Mouse (Mus musculus): ENCODE results near the gene Gm13279. TPM values are rescaled to one million over a fixed set of nuclear protein-coding genes. Genes with fewer than 3 reads are reported as not detected.
"Not testable (repeated sequence)": the region's sequence is repeated elsewhere in the genome, so short reads cannot be mapped to it uniquely, and the experiment has no call there.

The Gm13279 gene
- polyA plus RNA-seq, 1 experiment from 2014 or later: not detected

DNA sequence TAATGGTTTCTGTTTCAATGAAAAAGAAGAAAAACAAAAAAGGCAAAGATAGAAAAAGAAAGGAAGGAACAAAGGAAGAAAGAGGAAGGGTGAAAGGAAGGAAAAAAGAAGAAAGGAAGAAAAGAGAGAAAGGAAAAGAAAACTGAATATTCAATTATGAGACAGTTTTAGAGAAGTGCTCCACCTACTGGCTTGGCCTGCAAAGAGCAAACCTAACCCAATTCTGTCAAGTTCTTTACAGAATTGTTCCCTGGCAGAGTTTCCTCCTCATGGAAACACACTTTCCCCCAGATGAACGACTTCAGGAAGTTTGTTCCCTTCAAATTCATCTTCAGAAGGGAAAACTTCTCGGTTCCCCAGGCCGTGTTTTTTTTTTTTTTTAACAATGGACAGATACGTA lies 25.8 kb downstream of the Gm13279 start:
- 21% methylated on average over 4 of the region's 4 CpGs for WGBS (ENCODE audit: insufficient replicate concordance)
- Histone ChIP-seq H3K27ac (ENCODE audit: low read length) (no peak overlapping the region), H3K4me1 (ENCODE audit: control insufficient read depth, low read depth, low read length) (no peaks in the 10 kb centered on the region), H3K9me3 (replicated peaks; ENCODE audit: control insufficient read depth, low read length) (no peaks in the 10 kb centered on the region), H3K9ac (ENCODE audit: low read depth, low read length) (no peak overlapping the region), H3K36me3 (ENCODE audit: control insufficient read depth, insufficient read depth) (no peaks in the 10 kb centered on the region), H3K4me2 (ENCODE audit: low read depth, low read length) (no peak overlapping the region), H3K27me3 (ENCODE audit: control insufficient read depth, insufficient read depth, low read depth, low read length) (no peaks in the 10 kb centered on the region), H3K4me3 (ENCODE audit: low read depth, low read length) (no peak overlapping the region)
- ATAC-seq (ENCODE audit: low read depth): no peak

DNA sequence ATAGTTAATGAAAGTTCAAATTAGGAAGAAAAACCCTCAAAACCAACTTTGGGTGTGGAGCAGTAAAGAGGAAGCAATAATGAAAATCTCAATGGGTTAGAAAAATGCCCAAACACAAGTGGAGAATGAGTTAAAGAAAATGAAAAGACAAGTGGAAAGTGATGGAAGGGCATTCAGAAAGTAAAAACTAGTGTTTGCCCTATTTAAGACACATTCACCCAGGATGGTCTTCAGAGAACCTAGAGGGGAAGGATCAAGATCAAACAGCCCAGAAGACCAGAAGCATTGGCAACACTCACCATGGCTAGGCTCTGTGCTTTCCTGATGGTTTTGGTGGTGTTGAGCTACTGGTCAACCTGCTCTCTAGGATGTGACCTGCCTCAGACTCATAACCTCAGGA lies 29.9 kb downstream of the Gm13279 start, which contains the start of gene Ifna6:
TSS of gene Ifna6 (plus strand) at position 301 of the 400 bp plus-strand sequence.
- H3K4me3 ChIP-seq (ENCODE audit: low read depth, low read length); H3K9ac ChIP-seq (ENCODE audit: low read depth, low read length); H3K4me2 ChIP-seq (ENCODE audit: low read depth, low read length); H3K4me1 ChIP-seq (ENCODE audit: control insufficient read depth, low read depth, low read length); H3K27me3 ChIP-seq (ENCODE audit: control insufficient read depth, insufficient read depth, low read depth, low read length); H3K27ac ChIP-seq (ENCODE audit: low read length); H3K36me3 ChIP-seq (ENCODE audit: control insufficient read depth, insufficient read depth); ATAC-seq (ENCODE audit: low read depth); H3K9me3 ChIP-seq (replicated peaks; ENCODE audit: control insufficient read depth, low read length): not testable (repeated sequence)

DNA sequence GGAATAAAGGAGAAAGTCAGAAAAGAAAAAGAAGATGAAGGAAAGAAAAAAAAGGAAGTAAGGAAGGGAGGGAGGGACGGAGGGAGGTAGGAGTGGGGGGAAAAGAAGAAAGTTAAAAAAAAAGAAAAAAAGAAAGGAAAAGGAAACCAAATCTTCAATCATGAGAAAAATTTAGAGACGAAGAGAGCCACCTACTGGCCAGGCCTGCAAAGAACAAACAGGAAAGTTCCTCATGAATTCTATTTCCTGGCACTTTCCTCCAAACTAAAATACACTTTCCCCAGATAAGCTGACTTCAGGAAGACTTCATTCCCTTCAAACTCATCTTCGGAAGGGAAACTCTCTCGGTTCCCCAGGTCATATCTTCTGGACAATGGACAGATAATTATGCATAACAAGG lies 33.3 kb downstream of the Gm13279 start:
- ATAC-seq (ENCODE audit: low read depth): no peak
- WGBS (ENCODE audit: insufficient replicate concordance): 10% methylated on average over 4 of the region's 4 CpGs
- Histone ChIP-seq H3K4me1 (ENCODE audit: control insufficient read depth, low read depth, low read length) (no peaks in the 10 kb centered on the region), H3K27ac (ENCODE audit: low read length) (no peak overlapping the region), H3K4me2 (ENCODE audit: low read depth, low read length) (no peak overlapping the region), H3K4me3 (ENCODE audit: low read depth, low read length) (no peak overlapping the region), H3K36me3 (ENCODE audit: control insufficient read depth, insufficient read depth) (no peaks in the 10 kb centered on the region), H3K27me3 (ENCODE audit: control insufficient read depth, insufficient read depth, low read depth, low read length) (no peaks in the 10 kb centered on the region), H3K9ac (ENCODE audit: low read depth, low read length) (no peak overlapping the region), H3K9me3 (replicated peaks; ENCODE audit: control insufficient read depth, low read length) (no peaks in the 10 kb centered on the region)

DNA sequence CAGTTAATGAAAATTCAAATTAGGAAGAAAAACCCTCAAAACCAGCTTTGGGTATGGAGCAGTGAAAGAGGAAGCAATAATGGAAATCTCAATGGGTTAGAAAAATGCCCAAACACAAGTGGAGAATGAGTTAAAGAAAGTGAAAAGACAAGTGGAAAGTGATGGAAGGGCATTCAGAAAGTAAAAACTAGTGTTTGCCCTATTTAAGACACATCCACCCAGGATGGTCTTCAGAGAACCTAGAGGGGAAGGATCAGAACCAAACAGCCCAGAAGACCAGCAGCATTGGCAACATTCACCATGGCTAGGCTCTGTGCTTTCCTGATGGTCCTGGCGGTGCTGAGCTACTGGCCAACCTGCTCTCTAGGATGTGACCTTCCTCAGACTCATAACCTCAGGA lies 38.0 kb downstream of the Gm13279 start, which contains the start of gene Ifna5:
TSS of gene Ifna5 (plus strand) at position 301 of the 400 bp plus-strand sequence.
- not testable (repeated sequence) for H3K4me1 ChIP-seq (ENCODE audit: control insufficient read depth, low read depth, low read length); H3K27ac ChIP-seq (ENCODE audit: low read length); H3K9me3 ChIP-seq (replicated peaks; ENCODE audit: control insufficient read depth, low read length); H3K4me2 ChIP-seq (ENCODE audit: low read depth, low read length); H3K27me3 ChIP-seq (ENCODE audit: control insufficient read depth, insufficient read depth, low read depth, low read length); H3K4me3 ChIP-seq (ENCODE audit: low read depth, low read length); H3K36me3 ChIP-seq (ENCODE audit: control insufficient read depth, insufficient read depth); ATAC-seq (ENCODE audit: low read depth); H3K9ac ChIP-seq (ENCODE audit: low read depth, low read length)
- WGBS (ENCODE audit: insufficient replicate concordance): 27% methylated on average over 1 of the region's 1 CpGs

DNA sequence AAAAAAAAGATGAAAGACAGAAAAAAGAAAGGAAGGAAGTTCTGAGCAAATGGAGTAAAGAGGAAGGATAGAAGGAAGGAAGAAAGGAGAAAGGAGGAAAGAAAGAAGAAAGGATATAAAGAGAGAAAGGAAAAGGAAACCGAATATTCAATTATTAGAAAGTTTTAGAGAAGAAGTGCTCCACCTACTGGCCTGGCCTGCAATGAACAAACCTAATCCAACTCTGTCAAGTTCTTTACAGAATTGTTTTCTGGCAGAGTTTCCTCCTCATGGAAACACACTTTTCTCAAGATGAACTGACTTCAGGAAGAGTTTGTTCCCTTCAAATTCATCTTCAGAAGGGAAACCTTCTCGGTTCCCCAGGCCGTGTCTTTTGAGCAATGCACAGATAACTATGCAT lies 41.6 kb downstream of the Gm13279 start:
- H3K9me3 ChIP-seq (replicated peaks; ENCODE audit: control insufficient read depth, low read length): no peaks in the 10 kb centered on the region
- ATAC-seq (ENCODE audit: low read depth): no peak
- H3K4me2 ChIP-seq (ENCODE audit: low read depth, low read length): no peak overlapping the region
- H3K9ac ChIP-seq (ENCODE audit: low read depth, low read length): no peak overlapping the region
- no peak overlapping the region for H3K27ac ChIP-seq (ENCODE audit: low read length)
- H3K4me1 ChIP-seq (ENCODE audit: control insufficient read depth, low read depth, low read length): no peaks in the 10 kb centered on the region
- H3K27me3 ChIP-seq (ENCODE audit: control insufficient read depth, insufficient read depth, low read depth, low read length): no peaks in the 10 kb centered on the region
- H3K4me3 ChIP-seq (ENCODE audit: low read depth, low read length): no peak overlapping the region
- 38% methylated on average over 3 of the region's 3 CpGs for WGBS (ENCODE audit: insufficient replicate concordance)
- no peaks in the 10 kb centered on the region for H3K36me3 ChIP-seq (ENCODE audit: control insufficient read depth, insufficient read depth)

DNA sequence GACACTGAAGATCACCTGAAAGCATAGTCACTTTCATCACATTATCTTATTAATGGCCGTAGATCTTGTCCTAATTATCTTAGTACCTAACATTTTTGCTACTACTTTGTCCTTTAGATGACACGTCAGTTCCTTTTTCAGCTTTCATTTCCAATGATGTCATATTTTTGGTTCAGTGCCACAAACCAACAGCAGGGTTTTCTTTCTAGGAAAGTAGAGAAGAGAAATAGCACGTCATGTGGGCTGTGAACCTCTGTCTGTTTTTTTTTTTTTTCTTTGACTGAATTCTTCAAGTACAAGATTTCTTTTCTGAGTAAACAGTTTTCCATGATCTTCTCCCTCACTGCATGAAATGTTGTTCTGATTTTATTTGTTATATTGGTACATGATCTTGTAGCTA lies 42.9 kb downstream of the Gm13279 start:
- H3K27ac ChIP-seq (ENCODE audit: low read length): no peak overlapping the region
- no peak overlapping the region for H3K9ac ChIP-seq (ENCODE audit: low read depth, low read length)
- H3K27me3 ChIP-seq (ENCODE audit: control insufficient read depth, insufficient read depth, low read depth, low read length): no peaks in the 10 kb centered on the region
- H3K9me3 ChIP-seq (replicated peaks; ENCODE audit: control insufficient read depth, low read length): no peaks in the 10 kb centered on the region
- no peaks in the 10 kb centered on the region for H3K4me1 ChIP-seq (ENCODE audit: control insufficient read depth, low read depth, low read length)
- ATAC-seq (ENCODE audit: low read depth): no peak
- no peaks in the 10 kb centered on the region for H3K36me3 ChIP-seq (ENCODE audit: control insufficient read depth, insufficient read depth)
- H3K4me3 ChIP-seq (ENCODE audit: low read depth, low read length): no peak overlapping the region
- H3K4me2 ChIP-seq (ENCODE audit: low read depth, low read length): no peak overlapping the region
- WGBS (ENCODE audit: insufficient replicate concordance): 41% methylated on average over 3 of the region's 3 CpGs

DNA sequence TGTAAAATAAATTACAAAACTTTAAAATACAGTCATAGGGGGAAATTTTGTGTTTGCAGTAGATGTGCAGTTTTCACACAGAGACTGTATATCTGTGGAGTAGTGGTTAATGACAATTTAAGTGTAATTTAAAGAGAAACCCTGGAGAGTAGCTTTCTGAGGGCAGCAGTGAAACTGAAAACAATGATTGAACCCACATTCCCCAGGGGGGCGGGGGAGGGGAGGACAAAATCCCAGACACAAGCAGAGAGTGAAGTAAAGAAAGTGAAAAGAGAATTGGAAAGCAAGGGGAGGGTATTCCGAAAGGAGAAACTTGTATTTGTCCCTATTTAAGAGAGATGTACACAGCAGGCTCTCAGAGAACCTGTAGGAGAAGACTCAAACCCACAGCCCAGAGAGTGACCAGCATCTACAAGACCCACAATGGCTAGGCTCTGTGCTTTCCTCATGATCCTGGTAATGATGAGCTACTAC lies 44.3 kb downstream of the Gm13279 start, which contains the start of gene Ifna4:
TSS of gene Ifna4 (plus strand) at position 424 of the 474 bp plus-strand sequence.
- Histone ChIP-seq H3K4me2 (ENCODE audit: low read depth, low read length) (no peak within 1 kb of the TSS), H3K27ac (ENCODE audit: low read length) (no peak within 1 kb of the TSS), H3K4me1 (ENCODE audit: control insufficient read depth, low read depth, low read length) (no peaks in the 10 kb centered on the region), H3K27me3 (ENCODE audit: control insufficient read depth, insufficient read depth, low read depth, low read length) (no peaks in the 10 kb centered on the region), H3K4me3 (ENCODE audit: low read depth, low read length) (no peak within 1 kb of the TSS), H3K36me3 (ENCODE audit: control insufficient read depth, insufficient read depth) (no peaks in the 10 kb centered on the region), H3K9ac (ENCODE audit: low read depth, low read length) (no peak within 1 kb of the TSS), H3K9me3 (replicated peaks; ENCODE audit: control insufficient read depth, low read length) (no peaks in the 10 kb centered on the region)
- WGBS (ENCODE audit: insufficient replicate concordance): 45% methylated on average over 2 of the region's 2 CpGs
- no peak for ATAC-seq (ENCODE audit: low read depth)

DNA sequence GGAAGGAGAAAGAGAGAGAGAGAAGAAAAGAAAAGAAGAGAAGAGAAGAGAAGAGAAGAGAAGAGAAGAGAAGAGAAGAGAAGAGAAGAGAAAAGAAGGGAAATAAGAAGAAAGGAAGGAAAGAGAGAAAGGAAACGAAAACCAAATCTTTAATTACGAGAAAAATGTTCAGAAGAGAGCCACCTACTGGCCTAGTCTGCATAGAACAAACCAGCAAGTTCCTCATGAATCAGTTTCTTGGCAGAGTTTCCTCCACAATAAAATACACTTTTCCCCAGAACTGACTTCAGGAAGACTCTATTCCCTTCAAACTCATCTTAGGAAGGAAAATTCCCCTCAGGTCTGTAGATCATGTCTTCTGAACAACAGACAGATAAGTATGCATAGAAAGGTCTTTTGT lies 48.1 kb downstream of the Gm13279 start:
- Histone ChIP-seq H3K36me3 (ENCODE audit: control insufficient read depth, insufficient read depth) (no peaks in the 10 kb centered on the region), H3K4me3 (ENCODE audit: low read depth, low read length) (no peak overlapping the region), H3K4me1 (ENCODE audit: control insufficient read depth, low read depth, low read length) (no peaks in the 10 kb centered on the region), H3K9me3 (replicated peaks; ENCODE audit: control insufficient read depth, low read length) (no peaks in the 10 kb centered on the region), H3K9ac (ENCODE audit: low read depth, low read length) (no peak overlapping the region), H3K4me2 (ENCODE audit: low read depth, low read length) (no peak overlapping the region), H3K27ac (ENCODE audit: low read length) (no peak overlapping the region), H3K27me3 (ENCODE audit: control insufficient read depth, insufficient read depth, low read depth, low read length) (no peaks in the 10 kb centered on the region)
- no peak for ATAC-seq (ENCODE audit: low read depth)
- 28% methylated on average over 2 of the region's 2 CpGs for WGBS (ENCODE audit: insufficient replicate concordance)

Measured in liver, embryonic 16.5 days (tissue).